Mouse (Mus musculus) embryonic stem cell, embryonic (primary cell): ENCODE measurements around the gene Nkiras2.

Experiments
- CTCF ChIA-PET, 4 experiments: fragments of 300-600 bp in 2 of 4; fragments of 350-600 bp in 2 of 4; sonication (Branson Sonifier 250); formaldehyde crosslinking; loops; one replicate each; lab custom pipeline; 2022; ENCODE audit warnings: inconsistent platforms in 2 of 4; lab: Charles Lee
- POLR2A ChIA-PET, 4 experiments: fragments of 300-600 bp in 2 of 4; fragments of 350-600 bp in 2 of 4; sonication (Branson Sonifier 250); formaldehyde crosslinking; loops; one replicate each; lab custom pipeline; 2022; ENCODE audit warnings: antibody characterized with exemption in 4 of 4, inconsistent platforms in 1 of 4; lab: Charles Lee

Gene Nkiras2

DNA sequence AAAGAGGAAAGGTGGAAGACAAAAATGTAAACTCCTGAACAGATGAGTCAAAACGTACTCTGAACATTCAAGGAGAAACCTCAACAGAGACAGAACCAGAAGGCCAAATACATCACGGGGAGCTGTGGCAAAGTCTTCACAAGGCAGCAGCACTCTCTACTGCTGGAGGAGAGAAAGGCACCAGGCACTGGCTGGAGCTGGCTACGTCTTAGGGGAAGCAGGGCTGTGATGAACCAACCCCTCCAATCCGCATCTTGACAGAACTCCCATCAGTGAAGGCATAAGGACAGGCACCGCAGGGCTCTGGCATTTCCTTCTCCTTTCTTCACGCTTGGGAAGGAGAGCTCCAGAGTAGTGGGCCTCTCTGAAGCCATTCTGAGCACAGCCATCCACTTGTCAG lies 7.4 kb upstream of the Nkiras2 start:
- POLR2A ChIA-PET, result interaction anchor here (0.6 to 10.7 kb wide), 28 partner anchors 6 to 1191 kb away, joined by 3 to 107 read pairs (median 4); partner anchors contain the start of genes Acly (in 3 of the 4), Dnajc7 (in 2 of the 4), Nkiras2 (in 2 of the 4) and Ghdc (in 1 of the 4)

DNA sequence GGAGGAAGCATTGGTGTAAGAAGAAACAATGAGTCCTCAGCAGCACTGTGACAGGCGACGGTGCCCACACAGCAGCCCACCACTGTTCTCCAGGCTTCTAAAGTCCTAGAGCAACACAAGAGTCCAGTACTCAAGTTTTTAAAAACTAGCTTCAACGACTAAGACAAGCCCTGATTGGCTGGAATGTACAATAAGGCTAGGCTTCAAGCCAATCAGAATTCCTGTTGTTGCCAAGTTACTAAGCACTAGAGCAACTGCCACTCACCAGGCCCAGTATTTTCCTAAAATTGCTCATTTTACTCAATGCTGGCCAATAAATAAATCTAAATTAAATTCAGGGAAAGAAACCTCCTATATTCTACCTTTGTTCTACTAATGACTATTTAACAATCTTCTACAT lies 5.8 kb upstream of the Nkiras2 start:
- ChIA-PET CTCF (interaction anchor here in 1 of 4 experiments (1.7 to 2.5 kb wide), 2 partner anchors 10 to 14 kb away, joined by 5 to 8 read pairs; no protein-coding TSS in a partner anchor), POLR2A (interaction anchor here in 3 of 4 experiments (0.5 to 10.7 kb wide), 21 partner anchors 8 to 564 kb away, joined by 3 to 107 read pairs (median 3); partner anchors contain the start of genes Acly (in 2 of the 3), Jup (in 1 of the 3) and Stat3 (in 1 of the 3))

More for the DNA sequence above, 7.4 kb upstream of the Nkiras2 start:
- CTCF ChIA-PET, result interaction anchor here in 3 of 4 experiments (0.5 to 2.5 kb wide), 12 partner anchors 12 to 715 kb away, joined by 3 to 9 read pairs (median 4); partner anchors contain the start of gene Hspb9 (in 1 of the 3)

DNA sequence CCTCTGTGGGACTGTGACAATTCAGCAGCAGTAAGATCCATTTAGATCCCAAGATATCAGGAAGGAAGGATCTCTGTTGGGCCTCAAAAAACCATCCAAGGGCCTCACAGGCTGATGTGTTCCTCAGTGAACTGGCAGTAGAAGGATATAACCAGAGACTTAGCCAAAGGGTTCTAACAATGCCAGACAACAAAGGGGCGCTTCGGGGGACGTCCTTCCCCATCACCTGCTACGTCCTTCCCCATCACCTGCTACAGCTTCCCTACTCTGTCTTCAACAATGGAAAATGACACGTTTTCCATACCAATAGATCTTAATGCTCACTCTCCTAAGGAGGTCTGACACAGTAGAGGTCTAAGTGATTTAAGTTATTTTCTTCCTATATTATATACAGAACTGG lies 2.7 kb upstream of the Nkiras2 start:
- CTCF ChIA-PET, result no interaction called here
- POLR2A ChIA-PET, result interaction anchor here in 3 of 4 experiments (0.5 to 6.5 kb wide), 16 partner anchors 9 to 637 kb away, joined by 3 to 97 read pairs (median 5); partner anchors contain the start of gene Acly (in 1 of the 3)

DNA sequence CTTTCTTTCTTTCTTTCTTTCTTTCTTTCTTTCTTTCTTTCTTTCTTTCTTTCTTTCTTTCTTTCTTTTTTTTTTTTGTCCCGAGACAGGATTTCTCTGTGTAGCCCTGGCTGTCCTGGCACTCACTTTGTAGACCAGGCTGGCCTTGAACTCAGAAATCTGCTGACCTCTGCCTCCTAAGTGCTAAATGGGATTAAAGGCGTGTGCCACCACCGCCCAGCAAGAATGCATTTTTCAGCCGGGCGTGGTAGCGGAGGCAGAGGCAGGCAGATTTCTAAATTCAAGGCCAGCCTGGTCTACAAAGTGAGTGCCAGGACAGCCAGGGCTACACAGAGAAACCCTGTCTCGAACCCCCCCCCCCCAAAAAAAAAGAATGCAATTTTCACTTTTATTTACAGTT lies 2.2 kb upstream of the Nkiras2 start:
- ChIA-PET POLR2A (interaction anchor here (0.5 to 6.5 kb wide), 20 partner anchors 9 to 1841 kb away, joined by 3 to 97 read pairs (median 4); partner anchors contain the start of genes Acly (in 1 of the 4) and Rab5c (in 1 of the 4)), CTCF (interaction anchor here in 2 of 4 experiments (0.6 to 1.3 kb wide), 2 partner anchors 9 to 633 kb away, joined by 3 to 4 read pairs; no protein-coding TSS in a partner anchor)

DNA sequence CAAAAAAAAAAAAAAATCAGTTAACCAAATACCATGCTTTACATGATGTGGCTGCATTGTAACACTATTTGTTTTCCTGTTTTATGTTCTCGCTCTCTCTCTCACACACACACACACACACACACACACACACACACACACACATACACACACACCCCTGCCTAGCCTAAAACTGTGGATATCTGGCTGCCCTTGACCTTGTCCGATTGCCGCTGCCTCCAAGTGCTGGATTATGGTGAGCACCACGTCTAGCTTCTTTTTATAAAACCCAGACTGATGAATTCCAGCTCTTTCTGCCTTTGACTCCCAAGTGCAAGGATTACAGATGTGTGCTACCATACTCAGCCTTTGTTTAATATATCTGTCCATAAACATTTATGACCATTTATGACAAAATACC lies 1.6 kb upstream of the Nkiras2 start:
- ChIA-PET CTCF (interaction anchor here in 2 of 4 experiments (0.6 to 1.3 kb wide), 4 partner anchors 9 to 633 kb away, joined by 3 to 6 read pairs (median 4); no protein-coding TSS in a partner anchor), POLR2A (interaction anchor here (0.7 to 6.5 kb wide), 27 partner anchors 9 to 1841 kb away, joined by 3 to 97 read pairs (median 5); partner anchors contain the start of genes Acly (in 2 of the 4), Eif1 (in 1 of the 4), Jup (in 1 of the 4) and P3h4 (in 1 of the 4))

DNA sequence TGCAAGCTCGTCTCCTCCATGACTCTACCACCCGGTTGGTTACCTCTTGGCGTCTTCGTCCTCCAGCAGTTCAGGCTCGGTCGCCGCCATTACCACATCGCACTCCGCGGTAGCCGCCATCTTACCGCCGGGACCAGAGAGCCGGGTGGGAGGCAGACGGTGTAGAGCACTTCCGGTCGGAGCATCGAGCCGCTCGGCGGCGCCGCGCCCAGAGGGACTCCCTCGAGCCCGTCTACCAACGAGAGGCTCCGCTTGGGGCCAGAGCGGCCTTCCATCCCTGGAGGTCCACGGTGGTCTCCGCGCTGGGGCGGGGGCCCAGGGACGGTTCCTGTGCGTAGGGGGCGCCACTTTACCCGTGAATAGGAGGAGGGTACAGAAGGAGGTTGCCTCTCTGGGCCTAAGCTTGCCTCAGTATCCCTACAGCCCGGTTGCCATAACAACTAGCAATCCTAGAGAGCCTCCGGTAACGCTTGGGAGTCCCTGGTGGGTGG lies 486 bp downstream of the Nkiras2 start:
- CTCF ChIA-PET, result interaction anchor here (0.6 to 2.3 kb wide), 28 partner anchors 9 to 1584 kb away, joined by 3 to 13 read pairs (median 3); partner anchors contain the start of genes Acly (in 1 of the 4), Fkbp10 (in 1 of the 4), Jup (in 1 of the 4) and Kat2a (in 1 of the 4)
- POLR2A ChIA-PET, result interaction anchor here (0.5 to 6.5 kb wide), 68 partner anchors 9 to 1337 kb away, joined by 3 to 97 read pairs (median 4); partner anchors contain the start of genes Acly (in 3 of the 4), Hspb9 (in 2 of the 4), Jup (in 2 of the 4) and Dhx58 (in 1 of the 4)

DNA sequence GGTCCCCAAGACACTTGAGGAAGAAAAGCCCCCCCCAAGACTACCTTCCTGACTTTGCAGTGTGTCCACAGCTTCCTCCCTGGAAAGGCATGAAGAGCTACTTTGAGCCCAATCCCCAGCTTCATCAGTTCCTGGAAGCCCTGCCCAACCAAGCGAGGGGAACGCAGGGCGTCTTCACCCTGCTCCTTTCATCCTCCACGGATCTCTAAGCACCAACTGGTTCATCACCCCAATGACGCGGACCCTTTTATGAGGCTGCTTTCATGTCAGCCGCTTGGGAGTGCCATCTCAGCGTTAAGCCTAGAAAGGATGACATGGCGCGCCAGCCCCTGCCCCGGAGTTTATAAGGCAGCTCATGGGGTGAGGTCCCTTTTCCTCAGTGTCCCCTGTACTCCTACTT lies 938 bp downstream of the Nkiras2 start, which contains the start of gene Dnajc7:
Dnajc7 (minus strand) TSS at position 187 of the 400 bp plus-strand sequence.
- CTCF ChIA-PET, result interaction anchor here (0.6 to 2.3 kb wide), 26 partner anchors 9 to 447 kb away, joined by 3 to 13 read pairs (median 3); partner anchors contain the start of genes Acly (in 1 of the 4), Fkbp10 (in 1 of the 4), Jup (in 1 of the 4) and Kat2a (in 1 of the 4)
- POLR2A ChIA-PET, result interaction anchor here (0.5 to 6.5 kb wide), 54 partner anchors 8 to 985 kb away, joined by 3 to 97 read pairs (median 4); partner anchors contain the start of genes Acly (in 3 of the 4), Hspb9 (in 2 of the 4), Jup (in 2 of the 4) and Dhx58 (in 1 of the 4)

DNA sequence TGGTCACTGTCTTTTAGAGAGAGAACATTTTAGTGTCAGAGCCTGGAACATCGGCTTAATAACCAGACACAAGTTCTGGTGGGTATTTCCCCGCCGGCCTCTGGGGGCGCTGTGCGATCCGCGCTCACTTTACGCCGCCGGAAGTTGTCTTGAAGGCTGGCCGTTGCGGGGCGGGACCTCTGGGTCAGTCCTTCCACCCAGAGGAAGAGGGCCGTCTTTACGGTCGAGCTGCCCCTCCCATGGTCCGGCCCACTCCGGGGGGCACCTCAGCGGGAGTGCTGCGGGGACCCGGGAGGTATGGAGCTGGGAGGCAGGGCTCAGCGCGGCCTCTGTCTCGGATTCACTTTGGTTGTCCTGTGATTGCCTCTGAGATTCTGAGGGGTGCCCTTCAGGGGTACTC lies 3.7 kb downstream of the Nkiras2 start:
- ChIA-PET CTCF (interaction anchor here (0.5 to 1.9 kb wide), 18 partner anchors 9 to 528 kb away, joined by 3 to 18 read pairs (median 4); partner anchors contain the start of genes Eif1 (in 1 of the 4) and Jup (in 1 of the 4)), POLR2A (interaction anchor here in 3 of 4 experiments (0.6 to 6.5 kb wide), 28 partner anchors 6 to 819 kb away, joined by 3 to 53 read pairs (median 4); partner anchors contain the start of genes Eif1 (in 2 of the 3), Jup (in 2 of the 3), Acly (in 1 of the 3) and Kcnh4 (in 1 of the 3))

DNA sequence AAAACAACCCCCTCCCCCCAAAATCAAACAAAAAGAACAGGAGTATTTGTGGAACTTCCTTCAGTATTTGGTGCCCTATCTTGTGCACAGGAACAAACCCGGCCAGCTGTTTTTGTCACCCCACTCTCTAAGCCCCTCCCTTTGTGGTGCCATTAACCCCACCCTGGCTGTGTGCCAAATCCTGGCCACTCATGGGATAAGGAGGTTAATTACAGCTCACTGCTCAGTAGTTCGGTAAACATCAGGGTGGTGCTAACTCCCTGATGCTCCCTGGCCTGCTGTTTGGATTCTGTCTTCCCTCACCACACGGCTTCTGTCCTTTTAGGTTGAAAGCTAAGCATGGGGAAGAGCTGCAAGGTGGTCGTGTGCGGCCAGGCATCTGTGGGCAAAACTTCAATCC lies 4.8 kb downstream of the Nkiras2 start:
- CTCF ChIA-PET, result interaction anchor here in 1 of 4 experiments (0.5 to 5.1 kb wide), 4 partner anchors 12 to 70 kb away, joined by 3 to 34 read pairs (median 10); partner anchors contain the start of gene Zfp385c

DNA sequence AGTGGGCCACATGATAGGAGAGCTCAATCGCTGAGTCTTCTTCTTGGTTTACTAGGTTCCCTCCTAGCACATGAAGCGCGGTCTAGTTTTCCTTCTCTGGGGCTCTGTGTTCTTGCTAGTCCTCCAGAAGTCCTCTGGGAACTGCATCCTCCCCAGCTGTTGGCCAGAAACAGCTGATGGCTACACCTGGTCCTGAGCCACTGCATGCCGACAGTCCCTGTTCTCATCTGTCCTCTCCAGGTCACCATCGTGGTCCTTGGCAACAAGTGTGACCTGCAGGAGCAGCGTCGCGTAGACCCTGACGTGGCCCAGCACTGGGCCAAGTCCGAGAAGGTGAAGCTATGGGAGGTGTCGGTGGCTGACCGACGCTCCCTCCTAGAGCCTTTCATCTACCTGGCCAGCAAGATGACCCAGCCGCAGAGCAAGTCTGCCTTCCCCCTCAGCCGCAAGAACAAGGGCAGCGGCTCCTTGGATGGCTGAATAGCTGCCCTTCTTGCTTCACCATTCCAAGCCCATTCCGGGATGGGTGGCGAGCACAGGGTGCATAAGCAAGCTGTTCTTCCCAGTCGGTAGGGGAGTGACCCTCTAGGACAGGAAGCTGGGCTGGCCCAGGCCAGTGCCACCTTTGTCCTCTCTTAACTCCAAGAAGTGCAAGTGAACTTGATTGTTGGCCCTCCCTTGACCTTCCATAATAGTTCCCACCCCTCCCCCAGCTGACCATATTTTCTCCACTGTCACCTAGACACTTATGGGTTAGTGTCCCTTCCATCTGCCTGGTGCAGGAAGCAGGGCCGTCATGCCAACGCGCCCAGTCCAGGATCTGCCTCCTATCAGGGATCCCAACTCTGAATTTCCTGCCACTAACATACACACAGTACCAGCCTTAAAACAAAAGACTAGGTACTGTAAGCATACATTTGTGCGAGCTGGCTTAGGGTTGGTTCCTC lies 7.0 kb downstream of the Nkiras2 start:
- ChIA-PET CTCF (interaction anchor here (0.5 to 6.4 kb wide), 22 partner anchors 8 to 555 kb away, joined by 3 to 34 read pairs (median 6); partner anchors contain the start of genes Jup (in 1 of the 4) and Zfp385c (in 1 of the 4)), POLR2A (interaction anchor here (0.5 to 8.2 kb wide), 30 partner anchors 7 to 1851 kb away, joined by 3 to 53 read pairs (median 4); partner anchors contain the start of genes Acly (in 2 of the 4), Nkiras2 (in 2 of the 4), Dhx58 (in 1 of the 4) and Dnajc7 (in 1 of the 4))

More for the DNA sequence above, 4.8 kb downstream of the Nkiras2 start:
- POLR2A ChIA-PET, result interaction anchor here in 3 of 4 experiments (0.6 to 5.4 kb wide), 19 partner anchors 9 to 304 kb away, joined by 3 to 37 read pairs (median 5); partner anchors contain the start of genes Eif1 (in 2 of the 3), Acly (in 1 of the 3) and Rab5c (in 1 of the 3)

DNA sequence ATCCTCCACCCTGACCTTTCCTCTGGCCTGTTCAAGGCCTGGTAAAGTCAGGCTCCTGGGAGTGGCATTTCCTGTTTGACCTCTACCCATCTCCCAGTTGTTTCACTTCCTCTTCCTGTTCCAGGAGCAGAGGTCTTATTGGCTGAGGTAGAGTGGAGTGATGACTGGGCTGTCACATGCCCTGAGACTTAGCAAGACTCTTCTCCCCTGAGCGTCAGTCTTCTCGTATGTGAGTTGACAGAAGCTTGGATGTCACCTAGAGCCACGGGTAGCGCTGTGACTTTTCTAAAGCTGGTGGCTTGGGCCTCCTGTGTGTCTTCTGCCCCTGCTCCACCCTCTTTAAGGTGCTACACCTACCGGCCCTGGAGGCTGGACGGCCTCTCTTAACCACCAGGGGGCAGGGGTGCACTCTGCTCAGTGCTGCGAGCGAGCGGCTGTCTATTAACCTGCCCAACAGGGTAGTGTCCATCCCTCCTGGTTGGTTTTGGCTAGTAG lies 7.7 kb downstream of the Nkiras2 start:
- CTCF ChIA-PET, result interaction anchor here (0.5 to 6.4 kb wide), 30 partner anchors 8 to 505 kb away, joined by 3 to 34 read pairs (median 5); partner anchors contain the start of genes Zfp385c (in 2 of the 4), Jup (in 1 of the 4) and Nkiras2 (in 1 of the 4)
- POLR2A ChIA-PET, result interaction anchor here (0.5 to 8.2 kb wide), 31 partner anchors 7 to 1851 kb away, joined by 3 to 53 read pairs (median 4); partner anchors contain the start of genes Acly (in 2 of the 4), Nkiras2 (in 2 of the 4), Zfp385c (in 2 of the 4) and Dhx58 (in 1 of the 4)

DNA sequence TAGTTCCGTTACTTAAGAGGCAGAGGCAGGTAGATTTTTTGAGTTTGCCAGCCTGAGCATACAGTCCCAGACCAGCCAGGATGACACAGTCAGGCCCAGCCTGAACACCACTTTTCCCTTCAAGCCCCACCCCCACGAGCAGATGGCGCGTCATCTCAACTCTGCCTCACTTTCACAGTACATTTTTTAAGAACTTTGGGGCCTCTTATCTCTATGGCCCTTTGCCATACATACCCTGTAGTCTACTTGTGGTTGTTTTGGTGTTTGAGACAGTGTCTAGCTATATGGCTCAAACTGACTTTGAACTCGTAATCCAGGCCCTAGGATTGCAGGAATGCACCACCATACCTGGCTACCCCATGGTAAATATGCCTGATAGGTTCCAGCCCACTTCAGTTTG lies 9.0 kb downstream of the Nkiras2 start:
- ChIA-PET POLR2A (interaction anchor here in 3 of 4 experiments (0.5 to 8.2 kb wide), 15 partner anchors 8 to 86 kb away, joined by 3 to 53 read pairs (median 4); partner anchors contain the start of genes Dnajc7 (in 2 of the 3), Nkiras2 (in 2 of the 3) and Dhx58 (in 1 of the 3)), CTCF (interaction anchor here (0.9 to 6.4 kb wide), 12 partner anchors 8 to 80 kb away, joined by 3 to 34 read pairs (median 4); partner anchors contain the start of genes Dnajc7 (in 1 of the 4), Nkiras2 (in 1 of the 4) and Zfp385c (in 1 of the 4))

DNA sequence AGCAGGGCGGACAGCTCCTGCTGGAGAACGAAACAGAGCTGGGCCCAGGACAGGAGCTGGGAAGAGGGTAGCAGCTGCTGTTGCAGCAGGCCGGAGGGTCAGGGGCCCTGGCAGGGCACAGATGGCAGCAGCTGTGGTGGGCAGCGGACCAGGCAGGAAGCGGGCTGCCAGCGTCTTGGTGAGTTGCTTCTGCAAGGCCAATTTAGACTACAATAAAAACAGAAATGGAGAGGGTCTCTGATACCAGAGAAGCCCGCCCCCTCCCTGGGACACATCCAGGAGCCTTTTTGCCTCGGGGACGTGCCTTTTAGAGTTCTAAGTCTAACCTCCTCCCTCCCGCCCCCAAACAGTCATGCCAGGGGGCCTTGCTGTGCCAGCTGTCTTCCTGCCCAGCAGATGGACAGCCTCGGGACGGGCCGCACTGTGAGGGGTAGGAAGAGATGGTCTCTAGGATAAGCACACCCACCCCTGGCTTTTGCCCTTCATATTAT lies 9.9 kb downstream of the Nkiras2 start:
- ChIA-PET CTCF (interaction anchor here in 3 of 4 experiments (0.9 to 6.4 kb wide), 9 partner anchors 8 to 66 kb away, joined by 3 to 34 read pairs (median 5); partner anchors contain the start of genes Dnajc7 (in 1 of the 3), Nkiras2 (in 1 of the 3) and Zfp385c (in 1 of the 3)), POLR2A (interaction anchor here (0.5 to 8.2 kb wide), 18 partner anchors 9 to 543 kb away, joined by 3 to 53 read pairs (median 4); partner anchors contain the start of genes Dnajc7 (in 3 of the 4), Nkiras2 (in 2 of the 4) and Dhx58 (in 1 of the 4))

DNA sequence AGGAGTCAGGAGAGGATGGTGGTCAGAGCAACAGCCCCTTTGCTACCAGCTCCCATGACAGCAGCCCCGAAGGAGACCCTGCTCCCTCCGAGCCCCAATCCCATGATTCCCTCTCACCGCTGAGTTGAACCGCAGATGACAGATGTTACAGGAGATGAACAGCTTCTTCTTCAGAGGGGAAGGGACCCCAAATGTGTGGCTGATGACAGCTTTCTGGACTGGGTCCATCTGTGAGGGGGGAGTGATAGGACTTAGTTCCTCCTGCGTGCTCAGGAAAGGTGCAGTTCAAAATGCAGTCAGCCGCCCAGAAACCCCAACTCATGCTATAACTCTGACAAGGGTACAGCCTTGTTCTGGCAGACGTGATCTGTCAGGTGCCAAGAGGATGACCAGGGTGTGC lies 15.5 kb downstream of the Nkiras2 start:
- ChIA-PET POLR2A (interaction anchor here in 2 of 4 experiments (1.1 to 1.4 kb wide), 3 partner anchors 14 to 77 kb away, joined by 3 to 7 read pairs (median 4); partner anchors contain the start of genes Dnajc7 (in 1 of the 2) and Nkiras2 (in 1 of the 2)), CTCF (interaction anchor here in 2 of 4 experiments (0.5 to 1.5 kb wide), 2 partner anchors 14 to 60 kb away, joined by 3 read pairs; no protein-coding TSS in a partner anchor)
